Mouse (Mus musculus) testis, adult 2 months (tissue): ENCODE data around the gene Tbc1d1.

ENCODE experiments used
- CTCF ChIP-seq: fragments of 200-500 bp; IDR thresholded peaks from 2 replicates; pipeline ENCODE4 v1.5.1; 2012; ENCODE audit warnings: low read depth, mild to moderate bottlenecking, inconsistent platforms, low read length, moderate library complexity; ENCODE audit not compliant: control insufficient read depth, insufficient read depth, insufficient replicate concordance
- POLR2A ChIP-seq: fragments of 200-500 bp; IDR thresholded peaks from 2 replicates; pipeline ENCODE4 v1.6.1; 2012; ENCODE audit warnings: low read depth, mild to moderate bottlenecking, inconsistent platforms, low read length, moderate library complexity; ENCODE audit not compliant: control insufficient read depth

- TF ChIP-seq POLR2A (no peak), CTCF (no peak)
Measured at GRCm38 (mm10) chr5:64254988-64255387, 98.9 kb downstream of the Tbc1d1 start.
